Mouse (Mus musculus): ENCODE measurements around the gene Esr2. TPM values are rescaled to one million over a fixed set of nuclear protein-coding genes. Genes with fewer than 3 reads are reported as not detected.
"Not testable (repeated sequence)": the region's sequence is repeated elsewhere in the genome, so short reads cannot be mapped to it uniquely, and the experiment has no call there.

Esr2 gene
- 0.29 and 0.39 TPM in 2 replicates for polyA plus RNA-seq (2015; fragmentation: Nextera tagmentation; extraction: Ambion mirVana)

DNA sequence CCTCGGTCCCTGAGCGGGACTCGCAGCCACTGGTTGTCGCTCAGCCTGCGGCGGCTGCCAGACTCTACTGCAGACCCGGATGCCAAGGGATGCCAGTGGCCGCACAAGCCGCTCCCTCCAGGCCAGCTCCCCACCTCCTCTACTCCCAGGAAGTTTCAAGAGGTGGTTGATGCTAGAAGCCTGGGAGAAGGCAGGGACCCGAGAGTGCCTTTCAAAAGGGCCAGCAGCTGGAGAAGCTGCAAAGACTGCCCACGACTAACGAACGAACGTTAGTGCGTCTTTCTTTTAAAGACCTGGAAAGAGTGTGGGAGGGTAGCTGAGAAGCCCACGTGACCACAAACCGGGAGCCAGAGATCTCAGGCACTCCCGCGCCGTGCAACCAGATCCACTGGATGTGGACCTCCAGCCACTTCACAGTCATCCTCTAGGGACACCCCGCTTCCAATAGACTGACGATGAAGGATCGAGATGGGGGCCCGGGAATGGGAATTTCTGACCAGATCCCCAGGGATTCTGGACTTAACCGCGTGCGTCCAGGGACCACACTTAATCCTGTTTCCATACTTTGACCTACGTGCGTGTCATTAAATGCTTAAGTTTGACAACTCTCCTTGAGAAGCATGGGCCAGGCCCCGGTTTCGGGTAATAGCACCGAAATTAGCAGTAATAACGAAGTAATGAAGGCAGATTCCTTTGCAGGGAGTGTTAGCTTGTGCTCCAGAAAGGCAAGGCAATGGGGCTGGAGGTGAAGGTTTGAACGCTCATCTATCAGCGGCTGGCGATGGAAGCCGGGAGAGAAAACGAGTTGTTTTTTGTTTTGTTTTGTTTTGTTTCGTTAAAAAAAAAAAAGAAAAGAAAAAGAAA lies at the start of gene Esr2:
TSS of gene Esr2 (minus strand) at position 260 of the 864 bp plus-strand sequence.
- peaks cover 8% of the 10 kb centered on the region for H3K4me1 ChIP-seq
- H3K27ac ChIP-seq: no peak within 1 kb of the TSS
- no peaks in the 10 kb centered on the region for H3K9me3 ChIP-seq
- peak within 1 kb of the TSS; percentile 14 for H3K9ac ChIP-seq
- peak; percentile 75 for ATAC-seq (replicated peaks)
- H3K4me2 ChIP-seq: peak within 1 kb of the TSS; percentile 78
- WGBS: under 1% methylated on average over 39 of the region's 39 CpGs
- H3K36me3 ChIP-seq (replicated peaks): no peaks in the 10 kb centered on the region
- H3K4me3 ChIP-seq: peak within 1 kb of the TSS; percentile 41
- H3K27me3 ChIP-seq (replicated peaks): 0 out of 2 replicates have a peak, but pooled peaks cover 8% of the 10 kb centered on the region

DNA sequence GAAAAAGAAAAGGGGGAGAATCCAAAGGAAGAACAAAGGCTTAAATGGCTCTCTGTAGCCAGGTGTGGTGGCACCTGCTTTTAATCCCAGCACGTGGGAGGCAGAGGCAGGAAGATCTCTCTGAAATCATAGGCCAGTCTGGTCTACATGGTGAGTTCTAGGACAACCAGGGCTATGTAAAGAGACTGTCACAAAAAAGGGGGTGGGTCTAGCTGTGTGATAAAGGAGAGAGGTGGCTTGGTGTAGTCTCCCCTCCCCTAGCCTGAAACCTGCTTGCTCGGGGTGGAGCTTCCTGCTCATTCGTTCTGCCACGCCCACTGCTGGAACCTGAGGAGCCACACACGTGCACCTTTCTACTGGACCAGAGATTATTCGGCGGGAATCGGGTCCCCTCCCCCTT lies 45.0 kb upstream of the Esr2 start:
- not testable (repeated sequence) for H3K36me3 ChIP-seq (replicated peaks); H3K4me3 ChIP-seq; H3K27ac ChIP-seq; H3K4me2 ChIP-seq; H3K27me3 ChIP-seq (replicated peaks); H3K9me3 ChIP-seq; H3K4me1 ChIP-seq; ATAC-seq (replicated peaks); H3K9ac ChIP-seq
- 84% methylated on average over 2 of the region's 8 CpGs for WGBS

DNA sequence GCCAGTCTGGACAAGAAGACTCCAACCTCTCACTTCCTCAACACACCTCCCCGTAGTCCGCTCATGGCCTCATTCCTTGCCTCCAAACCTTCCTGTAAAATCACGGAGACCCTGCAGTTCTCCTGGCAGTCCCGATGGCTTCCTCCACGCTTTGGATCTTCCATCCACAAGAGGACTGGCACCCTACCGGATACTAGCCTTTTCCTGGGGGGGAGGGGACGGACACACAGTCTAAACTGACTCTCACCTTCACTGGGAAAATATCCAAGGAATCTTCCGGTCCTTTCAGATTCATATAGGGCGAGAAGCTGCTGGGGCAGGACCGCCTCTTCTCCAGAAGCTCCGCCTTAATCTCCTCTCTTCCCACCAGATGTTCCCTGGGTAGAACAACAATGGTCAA lies 39.7 kb upstream of the Esr2 start:
- no peaks in the 10 kb centered on the region for H3K27me3 ChIP-seq (replicated peaks)
- WGBS: 78% methylated on average over 11 of the region's 11 CpGs
- H3K9ac ChIP-seq: no peak overlapping the region
- no peak overlapping the region for H3K4me2 ChIP-seq
- H3K36me3 ChIP-seq (replicated peaks): no peaks in the 10 kb centered on the region
- H3K4me1 ChIP-seq: no peaks in the 10 kb centered on the region
- ATAC-seq (replicated peaks): no peak
- no peaks in the 10 kb centered on the region for H3K9me3 ChIP-seq
- H3K27ac ChIP-seq: no peak overlapping the region
- no peak overlapping the region for H3K4me3 ChIP-seq

DNA sequence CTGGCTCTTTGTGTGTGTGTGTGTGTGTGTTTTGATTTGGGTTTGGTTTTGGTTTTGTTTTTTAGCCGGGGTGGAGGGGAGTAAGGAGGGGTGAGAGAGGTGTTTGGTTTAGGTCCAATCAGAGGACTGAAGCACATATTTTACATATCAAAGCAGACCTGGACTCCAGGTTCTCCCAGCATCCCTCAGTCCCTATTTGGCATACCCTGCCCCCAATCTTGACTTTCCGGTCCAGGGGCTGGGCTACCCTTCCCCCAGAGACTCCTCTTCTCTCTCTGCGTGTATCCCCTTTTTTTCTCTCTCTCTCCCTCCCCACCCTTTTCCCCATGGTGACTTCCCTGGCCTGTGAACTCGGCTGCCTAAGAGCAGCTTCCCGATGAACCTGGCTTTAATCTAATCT lies 38.1 kb upstream of the Esr2 start:
- H3K4me2 ChIP-seq: no peak overlapping the region
- H3K36me3 ChIP-seq (replicated peaks): no peaks in the 10 kb centered on the region
- no peak overlapping the region for H3K9ac ChIP-seq
- no peaks in the 10 kb centered on the region for H3K27me3 ChIP-seq (replicated peaks)
- 29% methylated on average over 5 of the region's 5 CpGs for WGBS
- H3K4me3 ChIP-seq: no peak overlapping the region
- H3K27ac ChIP-seq: no peak overlapping the region
- no peaks in the 10 kb centered on the region for H3K9me3 ChIP-seq
- no peak for ATAC-seq (replicated peaks)
- no peaks in the 10 kb centered on the region for H3K4me1 ChIP-seq

DNA sequence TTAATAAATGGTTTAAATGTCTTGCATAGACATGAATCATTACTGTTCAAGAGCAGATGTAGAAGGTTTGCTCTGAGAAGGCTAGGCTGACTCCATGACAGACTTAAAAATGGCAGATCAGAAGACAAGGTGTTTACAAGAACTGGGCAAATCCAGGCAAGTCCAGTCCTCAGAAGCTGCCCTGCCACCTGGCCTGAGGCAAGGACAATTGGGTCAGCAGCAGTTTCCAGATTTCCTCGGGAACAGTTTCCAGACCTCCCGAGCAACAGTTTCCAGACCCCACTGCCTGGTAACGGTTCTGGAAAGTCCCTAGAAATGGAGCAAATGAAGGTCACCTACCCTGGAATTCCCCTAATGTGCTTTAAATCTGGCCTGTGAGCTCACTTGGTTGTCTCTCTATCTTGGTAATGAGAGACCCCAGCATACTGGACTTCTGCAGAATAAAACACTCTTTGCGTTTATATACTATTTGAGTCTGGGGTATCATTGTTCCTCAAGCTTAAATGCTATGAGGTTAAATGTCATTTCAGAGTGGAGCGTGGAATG lies 32.4 kb upstream of the Esr2 start:
- no peaks in the 10 kb centered on the region for H3K9me3 ChIP-seq
- H3K27me3 ChIP-seq (replicated peaks): no peaks in the 10 kb centered on the region
- no peak for ATAC-seq (replicated peaks)
- H3K9ac ChIP-seq: no peak overlapping the region
- no peaks in the 10 kb centered on the region for H3K4me1 ChIP-seq
- 93% methylated on average over 5 of the region's 5 CpGs for WGBS
- no peaks in the 10 kb centered on the region for H3K36me3 ChIP-seq (replicated peaks)
- no peak overlapping the region for H3K4me3 ChIP-seq
- no peak overlapping the region for H3K27ac ChIP-seq
- no peak overlapping the region for H3K4me2 ChIP-seq

DNA sequence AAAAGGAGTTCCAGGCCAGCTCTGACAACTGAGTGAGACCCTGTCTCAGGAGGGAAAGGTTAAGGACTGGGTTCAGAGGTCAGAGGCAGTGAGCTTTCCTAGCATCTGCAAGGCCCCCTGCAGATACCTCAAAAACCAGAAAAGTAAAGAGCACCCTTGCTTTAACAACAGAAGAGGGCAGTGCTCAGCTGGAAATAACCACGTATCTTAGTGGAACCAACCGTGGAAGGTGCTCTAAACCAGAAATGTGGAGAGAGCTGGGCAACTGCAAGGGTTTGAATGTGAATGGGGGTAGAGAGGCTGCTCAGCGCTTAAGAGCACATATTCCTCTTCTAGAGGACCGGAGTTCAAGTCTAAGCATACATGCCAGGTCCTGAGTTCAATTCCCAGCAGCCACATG lies 23.3 kb upstream of the Esr2 start:
- no peak overlapping the region for H3K9ac ChIP-seq
- 70% methylated on average over 4 of the region's 4 CpGs for WGBS
- H3K27me3 ChIP-seq (replicated peaks): 0 out of 2 replicates have a peak, but pooled peaks cover 1% of the 10 kb centered on the region
- no peak for ATAC-seq (replicated peaks)
- H3K4me3 ChIP-seq: no peak overlapping the region
- H3K9me3 ChIP-seq: no peaks in the 10 kb centered on the region
- H3K27ac ChIP-seq: no peak overlapping the region
- H3K4me1 ChIP-seq: peaks cover 14% of the 10 kb centered on the region
- no peak overlapping the region for H3K4me2 ChIP-seq
- H3K36me3 ChIP-seq (replicated peaks): no peaks in the 10 kb centered on the region

DNA sequence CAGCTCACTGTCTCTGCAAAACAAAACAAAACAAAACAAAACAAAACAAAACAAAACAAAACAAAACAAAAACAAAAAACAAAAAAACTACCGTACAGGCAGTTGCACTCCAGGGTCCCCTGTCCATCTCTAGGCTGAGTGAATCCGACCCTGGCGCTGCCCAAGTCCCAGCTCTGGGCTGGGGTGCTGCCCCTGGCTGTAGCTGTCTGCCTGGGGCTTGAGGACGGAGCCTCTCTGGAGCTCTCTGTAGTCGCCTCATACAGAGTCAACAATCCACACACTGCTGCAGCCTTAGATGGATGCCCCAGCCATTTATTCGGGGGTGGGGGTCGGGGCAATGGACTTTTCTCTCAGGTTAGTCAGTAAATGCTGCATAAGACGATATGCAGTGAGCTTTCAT lies 20.0 kb upstream of the Esr2 start:
- ATAC-seq (replicated peaks): peak; percentile 64; the same call in 1 of the 2 replicates
- 37% methylated on average over 8 of the region's 8 CpGs for WGBS
- H3K27ac ChIP-seq: no peak overlapping the region
- no peaks in the 10 kb centered on the region for H3K9me3 ChIP-seq
- H3K4me3 ChIP-seq: no peak overlapping the region
- H3K4me2 ChIP-seq: peak overlapping the region; percentile 90
- H3K36me3 ChIP-seq (replicated peaks): no peaks in the 10 kb centered on the region
- H3K9ac ChIP-seq: no peak overlapping the region
- peaks cover 14% of the 10 kb centered on the region for H3K4me1 ChIP-seq
- 0 out of 2 replicates have a peak, but pooled peaks cover 5% of the 10 kb centered on the region for H3K27me3 ChIP-seq (replicated peaks)

DNA sequence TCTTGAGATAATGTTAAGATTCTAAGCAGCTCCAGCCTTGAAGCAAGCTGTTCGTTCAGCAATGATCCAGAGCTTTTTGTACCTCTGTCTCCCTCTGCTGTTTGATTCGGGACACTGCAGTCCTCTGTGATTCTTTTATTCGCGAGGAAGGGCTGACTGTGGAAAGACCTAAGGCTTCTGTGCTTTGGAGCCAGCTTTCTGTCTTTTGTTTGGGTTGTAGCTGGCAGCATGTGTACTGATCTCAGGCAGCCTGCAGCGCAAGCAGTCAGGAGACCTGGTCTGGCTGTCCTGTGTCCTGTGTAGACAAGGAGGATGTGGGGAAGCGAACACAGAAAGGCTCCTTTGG lies 19.6 kb upstream of the Esr2 start:
- no peak overlapping the region for H3K27ac ChIP-seq
- 0 out of 2 replicates have a peak, but pooled peaks cover 5% of the 10 kb centered on the region for H3K27me3 ChIP-seq (replicated peaks)
- H3K9me3 ChIP-seq: no peaks in the 10 kb centered on the region
- peak; percentile 83 for ATAC-seq (replicated peaks)
- peak overlapping the region; percentile 33; the same call in 1 of the 2 replicates for H3K9ac ChIP-seq
- no peaks in the 10 kb centered on the region for H3K36me3 ChIP-seq (replicated peaks)
- peak overlapping the region; percentile 90 for H3K4me2 ChIP-seq
- peak overlapping the region; percentile 37 for H3K4me3 ChIP-seq
- 8% methylated on average over 6 of the region's 6 CpGs for whole genome bisulfite sequencing
- peaks cover 14% of the 10 kb centered on the region for H3K4me1 ChIP-seq

DNA sequence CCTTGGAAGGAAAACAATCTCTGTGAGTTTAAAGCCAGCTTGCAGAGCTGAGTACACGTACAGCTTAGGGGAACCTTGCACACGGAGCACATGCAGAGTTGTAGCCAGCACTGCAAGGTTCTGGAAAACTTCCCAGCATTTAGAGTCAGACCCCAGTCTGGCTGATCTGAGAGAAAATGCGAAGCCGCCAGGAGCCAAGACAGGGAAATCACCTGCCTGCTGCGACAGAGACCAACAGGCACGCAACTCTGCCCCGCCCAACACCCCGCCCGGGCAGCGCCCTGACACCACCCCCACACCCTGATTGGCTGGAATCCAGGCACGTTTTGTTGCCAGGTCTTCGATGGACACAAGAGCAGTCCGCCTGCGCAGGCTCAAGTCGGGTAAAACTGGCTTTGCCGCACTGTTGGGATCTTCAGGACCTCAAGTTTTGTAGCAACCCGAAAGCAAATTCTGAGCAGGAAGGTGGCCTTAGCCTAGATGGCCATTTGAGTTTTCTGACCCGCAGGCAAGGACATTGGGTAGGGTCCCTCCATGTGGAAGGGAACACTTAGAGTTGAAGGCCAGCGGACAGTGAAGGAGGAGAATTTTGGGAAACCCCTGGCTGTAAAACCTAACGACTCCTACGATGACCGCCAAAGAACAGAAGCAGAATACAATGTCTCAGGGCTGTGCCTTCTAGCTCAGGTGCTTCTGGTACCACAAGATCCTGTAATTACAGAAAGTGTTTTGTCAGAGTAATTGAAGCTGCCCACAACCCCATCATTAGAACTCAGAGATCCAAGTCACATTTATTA lies 19.1 kb upstream of the Esr2 start:
- H3K27ac ChIP-seq: 0 out of 2 replicates have a peak overlapping the region, but pooled peaks have one; percentile 23
- 1% methylated on average over 22 of the region's 22 CpGs for whole genome bisulfite sequencing

DNA sequence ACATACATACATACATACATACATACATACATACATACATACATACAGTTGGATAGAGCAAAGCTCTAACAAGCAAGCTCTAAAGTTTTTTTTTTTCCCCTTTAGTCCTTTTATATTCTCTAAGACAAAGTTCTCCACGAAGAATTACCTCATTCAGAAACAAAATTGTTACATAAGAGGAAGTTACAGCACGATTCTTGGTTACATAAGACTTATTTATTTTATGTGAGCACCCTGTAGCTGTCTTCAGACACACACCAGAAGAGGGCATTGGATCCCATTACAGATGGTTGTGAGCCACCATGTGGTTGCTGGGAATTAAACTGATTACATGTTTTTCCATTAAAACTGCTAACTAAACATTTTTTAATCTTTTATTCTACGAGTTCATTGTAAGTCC lies 17.5 kb upstream of the Esr2 start:
- Histone ChIP-seq H3K27ac (no peak overlapping the region), H3K36me3 (replicated peaks) (no peaks in the 10 kb centered on the region), H3K27me3 (replicated peaks) (0 out of 2 replicates have a peak, but pooled peaks cover 5% of the 10 kb centered on the region), H3K4me2 (no peak overlapping the region), H3K9ac (no peak overlapping the region), H3K4me1 (peaks cover 14% of the 10 kb centered on the region), H3K9me3 (no peaks in the 10 kb centered on the region), H3K4me3 (no peak overlapping the region)
- WGBS: 76% methylated on average over 3 of the region's 3 CpGs
- ATAC-seq (replicated peaks): no peak

More for the DNA sequence above, 19.1 kb upstream of the Esr2 start:
- Histone ChIP-seq H3K9me3 (no peaks in the 10 kb centered on the region), H3K4me3 (peak overlapping the region; percentile 37), H3K4me2 (peak overlapping the region; percentile 90), H3K27me3 (replicated peaks) (0 out of 2 replicates have a peak, but pooled peaks cover 5% of the 10 kb centered on the region), H3K9ac (peak overlapping the region; percentile 33), H3K36me3 (replicated peaks) (no peaks in the 10 kb centered on the region), H3K4me1 (peaks cover 14% of the 10 kb centered on the region)
- peak; percentile 82 for ATAC-seq (replicated peaks)

DNA sequence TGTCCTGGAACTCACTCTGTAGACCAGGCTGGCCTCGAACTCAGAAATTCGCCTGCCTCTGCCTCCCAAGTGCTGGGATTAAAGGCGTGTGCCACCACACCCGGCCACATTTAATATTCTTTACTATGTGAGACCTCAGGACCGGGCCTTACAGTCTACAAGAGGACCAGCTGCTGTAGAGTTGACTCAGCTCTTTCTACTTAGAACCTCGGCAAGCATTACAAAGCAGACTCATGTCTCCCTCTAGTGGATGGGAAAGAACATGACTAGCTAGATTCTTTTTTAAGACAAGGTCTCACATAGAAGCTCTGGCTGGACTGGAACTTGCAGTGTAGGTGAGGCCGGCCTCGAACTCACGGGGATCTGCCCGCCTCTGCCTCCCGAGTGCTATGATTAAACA lies 13.9 kb upstream of the Esr2 start:
- no peaks in the 10 kb centered on the region for H3K9me3 ChIP-seq
- no peak for ATAC-seq (replicated peaks)

DNA sequence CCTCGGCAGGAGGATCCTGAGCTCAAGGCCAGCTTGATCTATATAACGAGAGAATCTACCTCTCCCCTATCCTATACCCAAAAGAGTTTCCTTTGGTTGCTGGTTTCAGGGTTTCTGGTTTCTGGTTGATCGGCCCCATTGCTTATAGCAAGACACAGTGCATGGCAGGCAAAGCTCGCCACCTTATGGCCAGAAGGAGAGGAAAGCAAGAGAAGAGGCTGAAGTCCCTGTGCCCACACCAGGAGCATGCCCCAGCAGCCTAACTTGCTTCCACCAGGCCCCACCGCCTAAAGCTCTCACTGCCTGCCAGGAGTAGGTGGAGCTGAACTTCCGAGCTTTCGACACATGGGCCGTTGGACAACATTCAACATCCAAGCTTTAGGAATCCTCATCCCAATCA lies 10.8 kb upstream of the Esr2 start:
- H3K27me3 ChIP-seq (replicated peaks): no peaks in the 10 kb centered on the region
- H3K9me3 ChIP-seq: no peaks in the 10 kb centered on the region
- H3K27ac ChIP-seq: no peak overlapping the region
- ATAC-seq (replicated peaks): no peak
- no peak overlapping the region for H3K4me2 ChIP-seq
- no peaks in the 10 kb centered on the region for H3K36me3 ChIP-seq (replicated peaks)
- H3K4me1 ChIP-seq: no peaks in the 10 kb centered on the region
- no peak overlapping the region for H3K9ac ChIP-seq
- WGBS: 48% methylated on average over 8 of the region's 8 CpGs
- H3K4me3 ChIP-seq: no peak overlapping the region

More for the DNA sequence above, 13.9 kb upstream of the Esr2 start:
- Histone ChIP-seq H3K9ac (no peak overlapping the region), H3K36me3 (replicated peaks) (no peaks in the 10 kb centered on the region), H3K27ac (no peak overlapping the region), H3K4me3 (no peak overlapping the region), H3K4me1 (peaks cover 4% of the 10 kb centered on the region), H3K27me3 (replicated peaks) (0 out of 2 replicates have a peak, but pooled peaks cover 5% of the 10 kb centered on the region), H3K4me2 (no peak overlapping the region)
- 53% methylated on average over 11 of the region's 11 CpGs for WGBS
